Mouse (Mus musculus) hindbrain, embryonic 14.5 days (tissue): ENCODE results near the gene Ppp4r4. TPM values are rescaled to one million over a fixed set of nuclear protein-coding genes. Genes with fewer than 3 reads are reported as not detected.

ENCODE experiments used
- ATAC-seq: fragments of 200-750 bp; cut with Nextera tagmentation; 2 replicates; pipeline ENCODE4 v1.8.0; 2017; ENCODE audit warnings: moderate number of reproducible peaks, mild to moderate bottlenecking, moderate TSS enrichment, moderate library complexity; ENCODE audit not compliant: low FRiP score
- DNase-seq: peaks from one replicate; pipeline ENCODE4 v3.0.0-alpha.2; 2015; ENCODE audit warnings: low spot score
- H3K27ac ChIP-seq: fragments of 300-500 bp; sonication (generic); 2 replicates; pipeline ENCODE4 v1.5.1; 2014; ENCODE audit warnings: mild to moderate bottlenecking, moderate library complexity
- H3K27me3 ChIP-seq: fragments of 300-500 bp; sonication (generic); 2 replicates; pipeline ENCODE4 v1.6.1; 2014; ENCODE audit warnings: mild to moderate bottlenecking, low read length, mixed read lengths; ENCODE audit not compliant: control insufficient read depth, insufficient read depth
- H3K36me3 ChIP-seq: fragments of 300-500 bp; sonication (generic); replicated peaks from 2 replicates; pipeline ENCODE4 v1.6.1; 2014; ENCODE audit not compliant: control insufficient read depth, insufficient read depth
- H3K4me1 ChIP-seq: fragments of 300-500 bp; sonication (generic); replicated peaks from 2 replicates; pipeline ENCODE4 v1.6.1; 2014; ENCODE audit warnings: antibody characterized with exemption, low read length, mixed read lengths; ENCODE audit not compliant: control insufficient read depth, insufficient read depth
- H3K4me2 ChIP-seq: fragments of 300-500 bp; sonication (generic); replicated peaks from 2 replicates; pipeline ENCODE4 v1.6.1; 2014; ENCODE audit warnings: mild to moderate bottlenecking, moderate library complexity
- H3K4me3 ChIP-seq: fragments of 300-500 bp; sonication (generic); replicated peaks from 2 replicates; pipeline ENCODE4 v1.5.1; 2014; ENCODE audit warnings: mild to moderate bottlenecking, low read length
- H3K9ac ChIP-seq: fragments of 300-500 bp; sonication (generic); 2 replicates; pipeline ENCODE4 v1.6.1; 2014
- H3K9me3 ChIP-seq: fragments of 300-500 bp; sonication (generic); 2 replicates; pipeline ENCODE4 v1.6.1; 2016; ENCODE audit warnings: low read length; ENCODE audit not compliant: control insufficient read depth
- WGBS: fragments of 180-500 bp; shearing (Covaris S2); extraction: QIAGEN DNeasy Blood & Tissue Kit; methylation state at CpG from one replicate; pipeline ENCODE4 v1.1.7; 2014; 5-methylcytosine and 5-hydroxymethylcytosine counted together
- polyA plus RNA-seq: library from polyadenylated mRNA; unstranded; fragments of >200 nt; fragmentation: Nextera tagmentation; extraction: Ambion mirVana; gene quantifications from 2 replicates; pipeline ENCODE4 v1.2.1, GENCODE M21; 2014

Ppp4r4 gene
- polyA plus RNA-seq, 1 experiment from 2014 or later, result 3.8 TPM

GRCm38 (mm10) chr12:103643336-103643735 is 111.3 kb downstream of the Ppp4r4 start:
- Histone ChIP-seq H3K27me3 (no peaks in the 10 kb centered on the region), H3K27ac (no peak overlapping the region), H3K9ac (no peak overlapping the region), H3K4me1 (no peaks in the 10 kb centered on the region), H3K36me3 (no peaks in the 10 kb centered on the region), H3K4me2 (no peak overlapping the region), H3K9me3 (no peaks in the 10 kb centered on the region), H3K4me3 (no peak overlapping the region)
- DNase-seq (peak; percentile 96), ATAC-seq (peak; percentile 60; the same call in 1 of the 2 replicates)
- WGBS, result 1% methylated on average over 2 of the region's 2 CpGs

GRCm38 (mm10) chr12:103643818-103644217 is 111.7 kb downstream of the Ppp4r4 start:
- Histone ChIP-seq H3K27me3 (no peaks in the 10 kb centered on the region), H3K4me2 (no peak overlapping the region), H3K9ac (no peak overlapping the region), H3K4me3 (no peak overlapping the region), H3K36me3 (no peaks in the 10 kb centered on the region), H3K9me3 (no peaks in the 10 kb centered on the region), H3K27ac (no peak overlapping the region), H3K4me1 (no peaks in the 10 kb centered on the region)
- DNase-seq, result no peak
- ATAC-seq, result no peak
- whole genome bisulfite sequencing, result 87% methylated on average over 3 of the region's 3 CpGs

- no peak overlapping the region for H3K4me3 ChIP-seq
- ATAC-seq, result no peak
- no peaks in the 10 kb centered on the region for H3K27me3 ChIP-seq
- no peaks in the 10 kb centered on the region for H3K4me1 ChIP-seq
- no peak overlapping the region for H3K4me2 ChIP-seq
- H3K36me3 ChIP-seq, result no peaks in the 10 kb centered on the region
- WGBS, result 44% methylated on average over 5 of the region's 5 CpGs
- no peak overlapping the region for H3K9ac ChIP-seq
- DNase-seq, result no peak
- no peaks in the 10 kb centered on the region for H3K9me3 ChIP-seq
- no peak overlapping the region for H3K27ac ChIP-seq
Measured at GRCm38 (mm10) chr12:103644601-103645000, 112.5 kb downstream of the Ppp4r4 start.

- Histone ChIP-seq H3K9me3 (peaks cover 8% of the 10 kb centered on the region), H3K27me3 (no peaks in the 10 kb centered on the region), H3K36me3 (no peaks in the 10 kb centered on the region), H3K4me2 (no peak overlapping the region), H3K4me1 (no peaks in the 10 kb centered on the region), H3K9ac (no peak overlapping the region), H3K4me3 (no peak overlapping the region), H3K27ac (no peak overlapping the region)
- DNase-seq (no peak), ATAC-seq (no peak)
- WGBS, result 81% methylated on average over 2 of the region's 2 CpGs
Measured at GRCm38 (mm10) chr12:103646314-103646713, 114.2 kb downstream of the Ppp4r4 start.

- no peak overlapping the region for H3K27ac ChIP-seq
- H3K4me3 ChIP-seq, result no peak overlapping the region
- H3K4me1 ChIP-seq, result no peaks in the 10 kb centered on the region
- H3K9me3 ChIP-seq, result peaks cover 8% of the 10 kb centered on the region
- no peak overlapping the region for H3K9ac ChIP-seq
- no peaks in the 10 kb centered on the region for H3K27me3 ChIP-seq
- no peak overlapping the region for H3K4me2 ChIP-seq
- DNase-seq (no peak), ATAC-seq (no peak)
- 100% methylated on average over 2 of the region's 2 CpGs for WGBS
- H3K36me3 ChIP-seq, result no peaks in the 10 kb centered on the region
Measured at GRCm38 (mm10) chr12:103653836-103654235, 121.8 kb downstream of the Ppp4r4 start.

GRCm38 (mm10) chr12:103655123-103656044 is 123.3 kb downstream of the Ppp4r4 start:
- no peak for ATAC-seq
- no peaks in the 10 kb centered on the region for H3K27me3 ChIP-seq
- no peaks in the 10 kb centered on the region for H3K4me1 ChIP-seq

GRCm38 (mm10) chr12:103656848-103657626 is 125.0 kb downstream of the Ppp4r4 start, which contains the start of gene Serpina6:
Serpina6 (minus strand) TSS chr12:103657212.
- H3K4me1 ChIP-seq, result no peaks in the 10 kb centered on the region
- H3K4me2 ChIP-seq, result no peak within 1 kb of the TSS
- ATAC-seq (no peak), DNase-seq (no peak)
- H3K27ac ChIP-seq, result no peak within 1 kb of the TSS
- H3K4me3 ChIP-seq, result no peak within 1 kb of the TSS
- no peak within 1 kb of the TSS for H3K9ac ChIP-seq
- WGBS, result 90% methylated on average over 9 of the region's 9 CpGs
- H3K27me3 ChIP-seq, result no peaks in the 10 kb centered on the region
- no peaks in the 10 kb centered on the region for H3K36me3 ChIP-seq
- no peaks in the 10 kb centered on the region for H3K9me3 ChIP-seq

More at GRCm38 (mm10) chr12:103655123-103656044, 123.3 kb downstream of the Ppp4r4 start:
- Histone ChIP-seq H3K9me3 (peaks cover 3% of the 10 kb centered on the region; the same call in 1 of the 2 replicates), H3K9ac (no peak overlapping the region), H3K4me3 (no peak overlapping the region), H3K27ac (no peak overlapping the region), H3K36me3 (no peaks in the 10 kb centered on the region), H3K4me2 (no peak overlapping the region)
- DNase-seq, result no peak
- 84% methylated on average over 7 of the region's 7 CpGs for WGBS

- H3K27ac ChIP-seq, result no peak overlapping the region
- WGBS, result 85% methylated on average over 10 of the region's 10 CpGs
- no peaks in the 10 kb centered on the region for H3K9me3 ChIP-seq
- no peak overlapping the region for H3K4me3 ChIP-seq
- DNase-seq (no peak), ATAC-seq (no peak)
- H3K4me2 ChIP-seq, result no peak overlapping the region
- no peaks in the 10 kb centered on the region for H3K4me1 ChIP-seq
- no peaks in the 10 kb centered on the region for H3K36me3 ChIP-seq
- no peak overlapping the region for H3K9ac ChIP-seq
- no peaks in the 10 kb centered on the region for H3K27me3 ChIP-seq
Measured at GRCm38 (mm10) chr12:103657991-103658390, 125.9 kb downstream of the Ppp4r4 start.

GRCm38 (mm10) chr12:103659171-103659570 is 127.1 kb downstream of the Ppp4r4 start:
- Histone ChIP-seq H3K4me1 (no peaks in the 10 kb centered on the region), H3K4me2 (no peak overlapping the region), H3K27me3 (no peaks in the 10 kb centered on the region), H3K9me3 (no peaks in the 10 kb centered on the region), H3K36me3 (no peaks in the 10 kb centered on the region), H3K27ac (no peak overlapping the region), H3K9ac (no peak overlapping the region), H3K4me3 (no peak overlapping the region)
- WGBS, result 87% methylated on average over 2 of the region's 2 CpGs
- DNase-seq, result no peak
- ATAC-seq, result no peak
